Mouse (Mus musculus) naive thymus-derived CD4-positive, alpha-beta T cell, adult 5 months (primary cell): ENCODE measurements around the gene Ldlrap1. TPM values are rescaled to one million over a fixed set of nuclear protein-coding genes. Genes with fewer than 3 reads are reported as not detected.

ENCODE experiments used
- polyA plus RNA-seq: library from polyadenylated mRNA; unstranded; fragments of 100-300 nt; shearing (Covaris generic); gene quantifications from one replicate; pipeline ENCODE4 v1.2.1, GENCODE M21; 2017

Gene Ldlrap1
- polyA plus RNA-seq: 163 TPM

GRCm38 (mm10) chr4:134767426-134768225, at the start of gene Ldlrap1:
TSS of gene Ldlrap1 (minus strand) at chr4:134768024.

GRCm38 (mm10) chr4:134703835-134704546, 63.8 kb downstream of the Ldlrap1 start, which contains the start of gene Man1c1:
TSS of gene Man1c1 (minus strand) at chr4:134704290.

Other genes starting within 250 kb of the Ldlrap1 start
- 104 TPM for gene Mtfr1l, start 232.6 kb downstream of the Ldlrap1 start, polyA plus RNA-seq
- gene Selenon, start 215.9 kb downstream of the Ldlrap1 start, polyA plus RNA-seq: 13.6 TPM
- gene Man1c1, start 63.7 kb downstream of the Ldlrap1 start, polyA plus RNA-seq: 8.0 TPM
- gene Maco1, start 85.3 kb upstream of the Ldlrap1 start, polyA plus RNA-seq: 62.6 TPM
- not detected for gene Rhd, start 96.5 kb upstream of the Ldlrap1 start, polyA plus RNA-seq
- gene Tmem50a, start 147.0 kb upstream of the Ldlrap1 start, polyA plus RNA-seq: 360 TPM
- 966 TPM for gene Rsrp1, start 155.6 kb upstream of the Ldlrap1 start, polyA plus RNA-seq
- gene Syf2, start 162.9 kb upstream of the Ldlrap1 start, polyA plus RNA-seq: 425 TPM